Mouse (Mus musculus): Measurements from ENCODE around the gene Bud13.

Gene Bud13

GRCm38 (mm10) chr9:46282631-46283436 is at the start of gene Bud13:
Gene Bud13 (plus strand): TSS chr9:46283008.
- DNase-seq (ENCODE audit: extremely low read depth, insufficient read length, low spot score), result peak; percentile 96

DNA sequence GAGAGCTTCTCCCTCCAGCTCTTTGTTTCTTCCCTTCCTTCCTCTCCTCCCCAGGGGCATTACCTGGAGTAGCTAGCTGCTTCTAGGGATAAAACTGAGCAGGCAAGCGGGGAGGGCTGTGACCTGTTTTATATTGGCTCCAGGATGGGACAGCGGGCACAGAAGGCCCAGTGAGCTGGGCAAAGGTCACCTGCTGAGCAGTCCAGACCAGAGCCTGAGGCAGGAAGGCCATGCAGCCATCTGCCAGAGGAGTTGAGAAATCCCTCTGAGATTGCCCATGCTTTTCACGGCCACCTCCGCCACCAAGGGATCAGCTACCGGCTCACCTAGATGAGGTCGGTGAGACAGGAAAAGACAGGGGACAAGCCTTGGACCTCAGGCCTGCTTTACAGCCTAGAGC is 47.6 kb upstream of the Bud13 start:
- no peak for DNase-seq (ENCODE audit: extremely low read depth, insufficient read length, low spot score)

GRCm38 (mm10) chr9:46235596-46235648 is 47.4 kb upstream of the Bud13 start, which contains the start of gene Apoc3:
Gene Apoc3 (minus strand): TSS chr9:46235636.
- no peak for DNase-seq (ENCODE audit: extremely low read depth, insufficient read length, low spot score)

GRCm38 (mm10) chr9:46235649-46236048 is 47.2 kb upstream of the Bud13 start:
- DNase-seq (ENCODE audit: extremely low read depth, insufficient read length, low spot score), result no peak

GRCm38 (mm10) chr9:46238850-46239249 is 44.0 kb upstream of the Bud13 start:
- no peak for DNase-seq (ENCODE audit: extremely low read depth, insufficient read length, low spot score)

- no peak for DNase-seq (ENCODE audit: extremely low read depth, insufficient read length, low spot score)
Observed at GRCm38 (mm10) chr9:46240526-46241153, 42.2 kb upstream of the Bud13 start, which contains the start of gene Apoa4. Gene Apoa4 (plus strand): TSS chr9:46240696.

DNA sequence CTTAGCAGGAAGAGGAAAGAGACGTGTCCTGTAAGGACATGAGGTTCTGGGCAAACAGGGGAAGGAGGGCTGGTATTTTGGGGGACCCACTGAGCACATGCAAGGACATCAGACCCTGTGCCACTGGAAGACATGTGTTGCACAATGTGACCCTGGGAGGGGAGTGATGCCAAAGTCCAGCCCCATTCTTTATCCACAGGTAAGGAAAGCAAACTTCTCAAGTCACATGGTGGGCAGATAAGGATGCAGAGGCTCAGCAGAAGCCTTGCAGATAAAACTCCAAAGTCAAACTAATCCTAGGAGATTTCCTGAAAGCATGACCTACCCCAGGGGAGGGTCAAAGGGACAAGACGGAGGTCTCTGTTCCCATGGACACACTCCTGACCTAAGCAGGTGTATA is 41.0 kb upstream of the Bud13 start:
- DNase-seq (ENCODE audit: extremely low read depth, insufficient read length, low spot score), result no peak

DNA sequence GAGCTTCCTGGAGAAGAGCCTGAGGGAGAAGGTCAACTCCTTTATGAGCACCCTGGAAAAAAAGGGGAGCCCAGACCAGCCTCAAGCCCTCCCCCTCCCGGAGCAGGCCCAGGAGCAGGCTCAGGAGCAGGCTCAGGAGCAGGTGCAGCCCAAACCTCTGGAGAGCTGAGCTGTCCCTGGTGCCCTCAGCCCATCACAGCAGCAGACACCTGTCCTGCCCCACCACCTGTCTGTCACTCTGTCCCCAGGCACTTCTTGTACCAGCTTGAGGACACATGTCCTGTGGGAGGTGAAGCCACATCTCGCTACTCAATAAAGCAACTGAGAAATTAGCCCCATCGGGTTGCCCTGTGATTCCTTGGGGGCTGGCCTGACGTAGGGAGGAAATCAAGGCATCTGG is 39.7 kb upstream of the Bud13 start:
- DNase-seq (ENCODE audit: extremely low read depth, insufficient read length, low spot score), result no peak

DNA sequence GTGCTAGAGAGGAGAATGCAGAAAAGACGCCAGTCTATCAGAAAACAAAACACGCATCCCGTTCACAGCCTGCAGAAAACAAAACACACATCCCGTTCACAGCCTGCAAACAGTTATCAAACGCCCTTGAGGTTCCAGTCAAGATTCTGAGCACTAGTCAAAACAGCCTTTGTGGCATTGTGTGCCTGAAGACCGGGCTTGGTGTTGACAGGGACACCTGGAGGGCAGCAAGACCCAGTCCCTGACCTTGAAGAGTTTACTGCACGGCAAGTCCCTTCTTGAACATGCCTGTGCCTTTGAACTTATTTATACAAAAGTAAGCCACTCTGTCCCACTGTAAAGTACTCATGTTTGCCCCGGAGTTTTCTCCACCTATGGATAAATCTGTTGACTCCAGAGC is 39.2 kb upstream of the Bud13 start:
- no peak for DNase-seq (ENCODE audit: extremely low read depth, insufficient read length, low spot score)

- DNase-seq (ENCODE audit: extremely low read depth, insufficient read length, low spot score), result no peak
Observed at GRCm38 (mm10) chr9:46246752-46247324, 36.0 kb upstream of the Bud13 start.

DNA sequence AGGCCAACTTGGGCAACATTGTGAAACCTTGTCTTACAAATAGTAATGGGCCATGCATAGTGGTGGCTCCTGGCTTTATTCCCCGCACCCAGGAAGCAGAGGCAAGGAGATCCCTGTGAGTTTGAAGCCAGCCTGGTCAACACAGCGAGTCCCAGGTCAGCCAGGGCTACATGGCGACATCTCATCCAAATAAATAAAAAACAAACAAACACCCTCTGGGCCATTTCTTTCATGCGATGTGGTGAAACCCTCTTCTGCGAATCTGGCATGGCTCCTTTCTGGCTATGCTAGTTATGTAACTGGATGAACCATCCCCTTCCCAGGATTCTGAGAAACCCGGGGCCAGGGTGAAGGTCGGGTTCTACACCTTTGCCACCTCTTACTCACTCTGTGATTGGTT is 26.6 kb upstream of the Bud13 start:
- no peak for DNase-seq (ENCODE audit: extremely low read depth, insufficient read length, low spot score)

GRCm38 (mm10) chr9:46256658-46257385 is 26.0 kb upstream of the Bud13 start:
- no peak for DNase-seq (ENCODE audit: extremely low read depth, insufficient read length, low spot score)

GRCm38 (mm10) chr9:46257546-46257945 is 25.3 kb upstream of the Bud13 start:
- no peak for DNase-seq (ENCODE audit: extremely low read depth, insufficient read length, low spot score)

GRCm38 (mm10) chr9:46259111-46259510 is 23.7 kb upstream of the Bud13 start:
- no peak for DNase-seq (ENCODE audit: extremely low read depth, insufficient read length, low spot score)

- peak; percentile 53 for DNase-seq (ENCODE audit: extremely low read depth, insufficient read length, low spot score)
Observed at GRCm38 (mm10) chr9:46261131-46261530, 21.7 kb upstream of the Bud13 start.

DNA sequence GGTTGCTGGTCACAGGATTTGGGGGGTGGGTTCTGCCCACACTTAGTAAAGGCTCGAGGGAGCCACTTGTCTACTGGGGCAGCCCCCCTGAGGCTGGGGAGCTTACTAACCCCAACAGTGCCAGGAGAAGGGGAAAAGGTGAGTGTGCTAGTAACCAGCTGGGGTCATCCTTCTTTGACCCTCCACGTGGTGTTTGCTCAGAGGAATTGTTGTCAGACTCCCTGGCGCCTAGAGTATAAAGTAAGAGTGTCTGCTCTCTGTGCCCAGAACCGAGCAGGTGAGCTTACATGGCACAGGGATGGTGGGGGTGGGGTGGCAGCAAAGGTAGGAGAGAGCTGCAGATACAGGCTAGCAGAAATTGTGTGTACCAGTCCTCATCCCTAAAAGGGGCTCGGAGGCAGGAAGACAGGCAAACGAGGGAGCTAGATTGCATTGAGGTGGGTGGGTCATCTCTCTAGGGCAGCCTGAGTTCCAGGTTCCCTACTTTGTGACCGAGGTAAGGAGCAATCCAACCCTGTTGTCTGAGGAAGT is 14.4 kb upstream of the Bud13 start, which contains the start of gene Apoa5:
TSS of gene Apoa5 (plus strand) at position 291 of the 531 bp plus-strand sequence.
- DNase-seq (ENCODE audit: extremely low read depth, insufficient read length, low spot score), result no peak

GRCm38 (mm10) chr9:46269125-46269524 is 13.7 kb upstream of the Bud13 start:
- no peak for DNase-seq (ENCODE audit: extremely low read depth, insufficient read length, low spot score)

- no peak for DNase-seq (ENCODE audit: extremely low read depth, insufficient read length, low spot score)
Observed at GRCm38 (mm10) chr9:46270782-46271181, 12.0 kb upstream of the Bud13 start.

DNA sequence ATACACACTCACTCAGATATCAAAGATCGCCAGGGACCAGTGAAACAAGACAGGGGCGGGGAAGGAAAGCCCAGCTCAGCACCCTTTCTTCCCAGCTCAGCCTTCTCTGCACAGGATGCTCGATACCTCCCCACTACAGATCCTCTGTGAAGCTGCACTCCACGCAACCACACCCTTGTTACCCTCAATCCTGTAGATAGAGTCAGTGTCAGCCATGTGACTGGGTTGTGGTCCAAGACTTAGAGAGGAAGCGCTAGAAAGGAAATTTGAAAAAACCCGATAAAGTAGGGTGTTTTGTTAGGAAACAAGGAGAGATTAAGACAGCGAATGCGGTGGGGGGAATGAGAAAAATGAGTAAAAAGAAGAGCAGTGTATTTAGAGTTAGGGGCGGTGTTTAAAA is 10.7 kb upstream of the Bud13 start:
- DNase-seq (ENCODE audit: extremely low read depth, insufficient read length, low spot score), result no peak

- peak; percentile 90 for DNase-seq (ENCODE audit: extremely low read depth, insufficient read length, low spot score)
Observed at GRCm38 (mm10) chr9:46272677-46273454, 9.9 kb upstream of the Bud13 start, which contains the start of gene Zpr1. Gene Zpr1 (plus strand): TSS chr9:46273064.

DNA sequence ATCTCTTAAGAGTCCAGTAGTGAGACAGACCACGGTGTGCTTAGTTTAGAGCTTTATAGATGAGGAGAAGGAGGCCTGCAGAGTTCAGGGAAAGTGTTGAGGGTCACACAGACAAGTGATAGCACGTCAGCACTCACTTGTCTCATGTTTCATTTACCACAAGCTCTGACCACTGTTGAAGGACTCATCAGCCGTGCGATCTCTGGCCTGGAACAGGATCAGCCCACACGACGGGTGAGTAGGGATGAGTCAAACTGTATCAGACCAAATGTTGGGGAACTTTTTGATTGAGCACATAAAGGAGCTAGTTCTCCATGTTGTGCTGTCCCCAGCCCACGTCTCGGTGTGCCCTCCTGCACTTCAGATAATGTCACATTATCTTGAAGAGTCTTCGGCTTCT is 8.3 kb upstream of the Bud13 start:
- peak; percentile 39 for DNase-seq (ENCODE audit: extremely low read depth, insufficient read length, low spot score)
